Mouse (Mus musculus) midbrain, embryonic 15.5 days (tissue): ENCODE data around the gene Tbce. TPM values are rescaled to one million over a fixed set of nuclear protein-coding genes. Genes with fewer than 3 reads are reported as not detected.
"Not testable (repeated sequence)": the region's sequence is repeated elsewhere in the genome, so short reads cannot be mapped to it uniquely, and the experiment has no call there.

Source experiments
- ATAC-seq: fragments of 200-750 bp; cut with Nextera tagmentation; replicated peaks from 2 replicates; pipeline ENCODE4 v1.8.0; 2017; ENCODE audit warnings: moderate TSS enrichment
- H3K27ac ChIP-seq: fragments of 300-500 bp; sonication (generic); 2 replicates; pipeline ENCODE4 v1.5.1; 2015; ENCODE audit warnings: mild to moderate bottlenecking, inconsistent platforms
- H3K27me3 ChIP-seq: fragments of 300-500 bp; sonication (generic); replicated peaks from 2 replicates; pipeline ENCODE4 v1.6.1; 2015; ENCODE audit warnings: inconsistent platforms
- H3K36me3 ChIP-seq: fragments of 300-500 bp; sonication (generic); replicated peaks from 2 replicates; pipeline ENCODE4 v1.6.1; 2015; ENCODE audit warnings: inconsistent platforms
- H3K4me1 ChIP-seq: fragments of 300-500 bp; sonication (generic); 2 replicates; pipeline ENCODE4 v1.6.1; 2015; ENCODE audit warnings: inconsistent platforms
- H3K4me2 ChIP-seq: fragments of 300-500 bp; sonication (generic); 2 replicates; pipeline ENCODE4 v1.6.1; 2015; ENCODE audit warnings: inconsistent platforms, mild to moderate bottlenecking, moderate library complexity
- H3K4me3 ChIP-seq: fragments of 300-500 bp; sonication (generic); 2 replicates; pipeline ENCODE4 v1.5.1; 2015; ENCODE audit warnings: mild to moderate bottlenecking, inconsistent platforms
- H3K9ac ChIP-seq: fragments of 300-500 bp; sonication (generic); 2 replicates; pipeline ENCODE4 v1.6.1; 2015; ENCODE audit warnings: mild to moderate bottlenecking, inconsistent platforms
- H3K9me3 ChIP-seq: fragments of 300-500 bp; sonication (generic); 2 replicates; pipeline ENCODE4 v1.6.1; 2016; ENCODE audit warnings: inconsistent platforms
- WGBS: fragments of 180-500 bp; shearing (Covaris S2); methylation state at CpG from one replicate; pipeline ENCODE4 v1.1.7; 2015; ENCODE audit warnings: mixed read lengths; 5-methylcytosine and 5-hydroxymethylcytosine counted together
- polyA plus RNA-seq: library from polyadenylated mRNA; unstranded; fragments of >200 nt; fragmentation: Nextera tagmentation; extraction: Ambion mirVana; gene quantifications from 2 replicates; pipeline ENCODE4 v1.2.1, GENCODE M21; 2015

Tbce gene
- polyA plus RNA-seq, 1 experiment from 2014 or later, result 113 TPM

DNA sequence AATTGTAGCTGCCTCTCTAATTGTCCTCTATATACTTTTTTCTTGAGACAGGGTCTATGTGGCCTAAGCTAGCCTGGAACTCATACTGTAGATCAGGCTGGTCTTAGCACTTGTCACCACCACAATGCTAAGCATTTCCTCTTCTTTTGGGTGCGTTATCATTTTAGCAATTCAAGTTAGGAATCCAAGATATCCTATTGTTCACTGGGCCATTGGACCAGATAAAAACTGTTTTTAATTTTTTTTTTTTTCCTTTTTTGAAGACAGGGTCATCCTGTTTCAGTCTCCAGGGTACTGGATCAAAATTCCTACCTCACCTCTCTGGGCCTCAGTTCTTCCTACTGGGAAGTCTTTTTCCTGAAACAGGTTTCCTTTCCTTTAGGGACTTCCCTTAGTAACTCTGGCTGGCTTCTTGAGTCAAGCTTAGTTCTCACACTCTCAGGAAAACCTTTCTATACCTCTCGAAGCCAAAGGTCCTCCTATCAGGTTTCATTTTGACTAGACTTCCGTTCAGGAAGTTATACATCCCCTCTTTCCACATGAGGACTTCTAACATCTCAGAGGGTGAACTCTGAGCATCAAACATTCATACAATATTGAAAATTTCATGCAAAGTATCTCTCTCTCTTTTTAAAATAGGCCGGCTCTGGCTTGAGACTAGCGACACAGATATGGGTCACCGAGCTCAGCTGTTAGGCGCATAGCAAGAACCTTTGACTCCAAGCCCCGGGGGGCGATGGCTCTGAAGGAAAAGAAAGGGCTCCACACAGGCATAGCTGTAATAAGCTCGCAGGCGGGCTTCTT, 23.0 kb upstream of the Tbce start:
- WGBS, result 6% methylated on average over 11 of the region's 11 CpGs

DNA sequence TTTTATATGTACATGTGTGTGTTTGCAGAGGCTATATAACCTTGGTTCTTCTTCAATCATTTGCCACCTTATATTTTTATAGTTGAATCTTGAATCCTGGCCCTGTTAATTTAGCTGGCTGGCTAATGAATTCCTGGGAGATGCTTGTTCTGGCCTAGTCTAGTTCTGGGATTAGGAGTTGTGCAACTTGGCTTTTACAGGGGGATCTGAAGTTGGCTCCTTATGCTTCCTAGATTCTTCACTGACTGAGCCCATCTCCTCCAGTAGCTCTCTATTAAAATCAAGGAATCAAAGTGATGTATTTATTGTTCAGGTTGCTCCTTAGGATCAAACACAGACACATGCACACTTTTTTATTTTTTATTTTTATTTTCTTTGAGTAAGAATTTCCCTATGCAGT, 20.1 kb upstream of the Tbce start:
- ATAC-seq, result no peak

More for the DNA sequence above, 23.0 kb upstream of the Tbce start:
- ATAC-seq, result no peak
- peak overlapping the region; percentile 95 for H3K27ac ChIP-seq
- H3K27me3 ChIP-seq, result no peaks in the 10 kb centered on the region
- H3K4me1 ChIP-seq, result peaks cover 40% of the 10 kb centered on the region
- H3K36me3 ChIP-seq, result 0 out of 2 replicates have a peak, but pooled peaks cover under 1% of the 10 kb centered on the region
- no peaks in the 10 kb centered on the region for H3K9me3 ChIP-seq
- peak overlapping the region; percentile 66 for H3K4me2 ChIP-seq
- peak overlapping the region; percentile 77 for H3K9ac ChIP-seq
- H3K4me3 ChIP-seq, result peak overlapping the region; percentile 100

DNA sequence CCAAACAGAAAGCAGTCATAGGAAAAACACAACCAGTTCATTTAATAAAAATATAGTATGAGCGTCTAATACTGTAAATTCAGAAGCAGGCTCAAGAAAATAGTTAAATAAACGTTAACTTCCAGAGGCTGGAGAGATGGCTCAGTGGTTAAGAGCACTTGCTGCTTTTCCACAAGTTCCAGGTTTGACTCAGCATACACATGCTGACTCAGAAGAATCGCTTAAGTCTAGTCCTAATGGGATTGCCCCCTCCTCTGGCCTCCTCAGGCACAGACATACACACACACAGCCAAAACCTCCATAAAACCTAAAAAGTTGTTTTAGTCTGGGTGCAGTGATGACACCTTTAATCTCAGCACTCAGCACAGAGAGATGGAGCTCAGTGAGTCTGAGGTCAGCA, 17.4 kb upstream of the Tbce start:
- peaks cover 26% of the 10 kb centered on the region for H3K36me3 ChIP-seq
- no peak overlapping the region for H3K9ac ChIP-seq
- no peak overlapping the region for H3K27ac ChIP-seq
- no peaks in the 10 kb centered on the region for H3K27me3 ChIP-seq
- no peaks in the 10 kb centered on the region for H3K9me3 ChIP-seq
- no peak overlapping the region for H3K4me3 ChIP-seq
- H3K4me1 ChIP-seq, result peaks cover 16% of the 10 kb centered on the region
- no peak overlapping the region for H3K4me2 ChIP-seq
- no peak for ATAC-seq
- WGBS, result 96% methylated on average over 3 of the region's 3 CpGs

More for the DNA sequence above, 20.1 kb upstream of the Tbce start:
- H3K27me3 ChIP-seq, result no peaks in the 10 kb centered on the region
- H3K4me3 ChIP-seq, result no peak overlapping the region
- no peak overlapping the region for H3K27ac ChIP-seq
- peaks cover under 1% of the 10 kb centered on the region; the same call in 1 of the 2 replicates for H3K36me3 ChIP-seq
- H3K9me3 ChIP-seq, result no peaks in the 10 kb centered on the region
- H3K9ac ChIP-seq, result no peak overlapping the region
- H3K4me1 ChIP-seq, result peaks cover 23% of the 10 kb centered on the region
- H3K4me2 ChIP-seq, result no peak overlapping the region

- H3K9ac ChIP-seq, result no peak overlapping the region
- H3K4me1 ChIP-seq, result no peaks in the 10 kb centered on the region
- no peak for ATAC-seq
- peaks cover 46% of the 10 kb centered on the region for H3K36me3 ChIP-seq
- H3K9me3 ChIP-seq, result no peaks in the 10 kb centered on the region
- no peak overlapping the region for H3K4me2 ChIP-seq
- H3K27me3 ChIP-seq, result no peaks in the 10 kb centered on the region
- H3K27ac ChIP-seq, result no peak overlapping the region
- 97% methylated on average over 1 of the region's 1 CpGs for WGBS
- no peak overlapping the region for H3K4me3 ChIP-seq
Measured at GRCm38 (mm10) chr13:14049878-14050277, 10.4 kb upstream of the Tbce start.

GRCm38 (mm10) chr13:14044521-14044920, 5.1 kb upstream of the Tbce start:
- Histone ChIP-seq H3K4me1 (peaks cover 7% of the 10 kb centered on the region), H3K4me3 (no peak overlapping the region), H3K9ac (no peak overlapping the region), H3K4me2 (no peak overlapping the region), H3K27me3 (no peaks in the 10 kb centered on the region), H3K36me3 (peaks cover 12% of the 10 kb centered on the region), H3K27ac (no peak overlapping the region), H3K9me3 (no peaks in the 10 kb centered on the region)
- ATAC-seq, result no peak
- WGBS, result 77% methylated on average over 2 of the region's 2 CpGs

GRCm38 (mm10) chr13:14043851-14044250, 4.4 kb upstream of the Tbce start:
- no peak overlapping the region for H3K4me3 ChIP-seq
- no peak overlapping the region for H3K9ac ChIP-seq
- ATAC-seq, result no peak
- H3K4me2 ChIP-seq, result no peak overlapping the region
- peaks cover 7% of the 10 kb centered on the region for H3K36me3 ChIP-seq
- H3K4me1 ChIP-seq, result peaks cover 7% of the 10 kb centered on the region
- H3K27me3 ChIP-seq, result no peaks in the 10 kb centered on the region
- no peaks in the 10 kb centered on the region for H3K9me3 ChIP-seq
- no peak overlapping the region for H3K27ac ChIP-seq

GRCm38 (mm10) chr13:14040186-14040585, 748 bp upstream of the Tbce start:
- Histone ChIP-seq H3K36me3 (0 out of 2 replicates have a peak, but pooled peaks cover 6% of the 10 kb centered on the region), H3K4me2 (peak overlapping the region; percentile 80), H3K27ac (peak overlapping the region; percentile 99; the same call in 1 of the 2 replicates), H3K27me3 (no peaks in the 10 kb centered on the region), H3K4me1 (peaks cover 19% of the 10 kb centered on the region), H3K9me3 (no peaks in the 10 kb centered on the region), H3K4me3 (peak overlapping the region; percentile 89), H3K9ac (peak overlapping the region; percentile 86; the same call in 1 of the 2 replicates)
- ATAC-seq, result no peak
- WGBS, result 60% methylated on average over 5 of the region's 5 CpGs

DNA sequence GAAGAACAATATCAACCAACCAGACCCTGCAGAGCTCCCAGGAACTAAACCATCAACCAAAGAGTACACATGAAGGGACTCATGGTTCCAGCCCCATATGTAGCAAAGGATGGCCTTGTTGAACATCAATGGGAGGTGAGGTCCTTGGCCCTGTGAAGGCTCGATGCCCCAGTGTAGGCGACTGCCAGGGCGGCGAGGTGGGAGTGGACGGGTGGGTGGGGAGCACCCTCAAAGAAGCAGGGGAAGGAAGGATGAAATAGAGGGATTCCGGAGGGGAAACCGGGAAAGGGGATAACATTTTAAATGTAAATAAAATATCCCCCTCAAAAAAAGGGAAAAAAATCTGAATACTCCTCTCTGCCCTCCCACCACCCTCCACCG, 537 bp downstream of the Tbce start:
- WGBS, result 1% methylated on average over 8 of the region's 8 CpGs
- 0 out of 2 replicates have a peak, but pooled peaks cover 6% of the 10 kb centered on the region for H3K36me3 ChIP-seq
- ATAC-seq, result peak; percentile 81
- peaks cover 19% of the 10 kb centered on the region for H3K4me1 ChIP-seq
- H3K9ac ChIP-seq, result peak overlapping the region; percentile 86
- no peaks in the 10 kb centered on the region for H3K9me3 ChIP-seq
- no peaks in the 10 kb centered on the region for H3K27me3 ChIP-seq
- H3K27ac ChIP-seq, result peak overlapping the region; percentile 99
- peak overlapping the region; percentile 89 for H3K4me3 ChIP-seq
- H3K4me2 ChIP-seq, result peak overlapping the region; percentile 80

DNA sequence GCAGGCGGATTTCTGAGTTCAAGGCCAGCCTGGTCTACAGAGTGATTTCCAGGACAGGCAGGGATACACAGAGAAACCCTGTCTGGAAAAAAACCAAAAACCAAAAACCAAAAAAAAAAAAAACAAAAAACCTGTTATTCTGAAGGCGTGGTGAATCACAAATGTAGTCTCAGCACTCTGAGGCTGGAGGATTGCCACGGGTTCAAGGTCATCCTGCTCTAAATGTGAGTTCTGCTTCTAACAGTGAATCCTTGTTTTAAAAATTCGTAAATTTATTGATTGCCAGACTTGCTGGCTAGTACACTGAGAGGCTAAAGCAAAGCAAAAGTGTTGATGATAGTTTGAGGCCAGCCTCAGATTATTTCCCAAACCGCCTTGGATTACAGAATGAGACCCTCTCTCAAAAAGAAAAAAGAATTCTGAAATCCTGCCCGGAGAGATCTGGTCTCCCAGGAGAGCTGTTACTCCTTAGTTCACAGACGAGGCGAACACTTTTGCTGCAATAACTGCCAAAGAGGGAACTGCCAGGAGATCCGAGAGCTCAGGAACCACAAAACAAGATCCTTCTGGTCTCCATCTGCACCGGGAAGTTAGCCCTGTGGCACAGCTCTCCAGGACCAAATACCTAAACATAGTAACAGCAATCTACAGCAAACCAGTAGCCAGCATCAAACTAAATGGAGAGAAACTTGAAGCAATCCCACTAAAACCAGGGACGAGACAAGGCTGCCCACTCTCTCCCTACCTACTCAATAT, 3.4 kb downstream of the Tbce start:
- Histone ChIP-seq H3K36me3 (0 out of 2 replicates have a peak, but pooled peaks cover 6% of the 10 kb centered on the region), H3K4me3 (no peak overlapping the region), H3K27ac (no peak overlapping the region), H3K9me3 (no peaks in the 10 kb centered on the region), H3K9ac (no peak overlapping the region), H3K4me1 (peaks cover 19% of the 10 kb centered on the region), H3K27me3 (no peaks in the 10 kb centered on the region), H3K4me2 (no peak overlapping the region)
- 96% methylated on average over 11 of the region's 11 CpGs for WGBS
- ATAC-seq, result no peak

DNA sequence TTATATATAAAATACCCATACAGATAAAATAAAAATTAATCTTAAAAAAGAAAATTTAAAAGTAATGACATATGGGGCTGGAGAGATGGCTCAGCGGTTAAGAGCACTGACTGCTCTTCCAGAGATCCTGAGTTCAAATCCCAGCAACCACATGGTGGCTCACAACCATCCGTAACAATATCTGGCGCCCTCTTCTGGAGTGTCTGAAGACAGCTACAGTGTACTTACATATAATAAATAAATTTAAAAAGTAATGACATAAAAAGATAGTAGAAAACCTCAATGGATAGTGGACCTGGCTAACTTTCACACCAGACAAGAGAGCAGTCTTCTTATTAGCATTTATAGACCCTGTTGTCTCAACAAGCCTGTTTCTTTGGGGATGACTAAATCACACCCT, 4.1 kb downstream of the Tbce start:
- peaks cover 17% of the 10 kb centered on the region for H3K4me1 ChIP-seq
- H3K27ac ChIP-seq, H3K9me3 ChIP-seq, ATAC-seq, H3K9ac ChIP-seq, H3K4me2 ChIP-seq, H3K27me3 ChIP-seq, H3K36me3 ChIP-seq, H3K4me3 ChIP-seq: not testable (repeated sequence)
- WGBS, result 91% methylated on average over 3 of the region's 3 CpGs

DNA sequence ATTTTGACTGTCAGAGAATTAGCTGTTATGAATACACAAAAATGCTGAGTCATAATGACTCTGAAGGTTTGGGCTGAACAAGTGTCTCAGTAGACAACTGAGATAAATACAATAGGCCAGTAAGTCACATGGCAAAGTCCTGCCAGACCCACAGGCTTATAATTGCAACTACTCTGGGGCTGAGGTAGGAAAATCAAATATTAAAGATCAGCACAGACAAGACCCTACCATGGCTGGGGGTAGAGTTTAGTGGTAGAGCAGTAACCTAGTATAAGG, 5.4 kb downstream of the Tbce start:
- ATAC-seq, result no peak
- Histone ChIP-seq H3K4me1 (peaks cover 12% of the 10 kb centered on the region), H3K9ac (no peak overlapping the region), H3K4me2 (no peak overlapping the region), H3K27ac (no peak overlapping the region), H3K4me3 (no peak overlapping the region), H3K27me3 (no peaks in the 10 kb centered on the region), H3K36me3 (peaks cover 8% of the 10 kb centered on the region; the same call in 1 of the 2 replicates), H3K9me3 (no peaks in the 10 kb centered on the region)

DNA sequence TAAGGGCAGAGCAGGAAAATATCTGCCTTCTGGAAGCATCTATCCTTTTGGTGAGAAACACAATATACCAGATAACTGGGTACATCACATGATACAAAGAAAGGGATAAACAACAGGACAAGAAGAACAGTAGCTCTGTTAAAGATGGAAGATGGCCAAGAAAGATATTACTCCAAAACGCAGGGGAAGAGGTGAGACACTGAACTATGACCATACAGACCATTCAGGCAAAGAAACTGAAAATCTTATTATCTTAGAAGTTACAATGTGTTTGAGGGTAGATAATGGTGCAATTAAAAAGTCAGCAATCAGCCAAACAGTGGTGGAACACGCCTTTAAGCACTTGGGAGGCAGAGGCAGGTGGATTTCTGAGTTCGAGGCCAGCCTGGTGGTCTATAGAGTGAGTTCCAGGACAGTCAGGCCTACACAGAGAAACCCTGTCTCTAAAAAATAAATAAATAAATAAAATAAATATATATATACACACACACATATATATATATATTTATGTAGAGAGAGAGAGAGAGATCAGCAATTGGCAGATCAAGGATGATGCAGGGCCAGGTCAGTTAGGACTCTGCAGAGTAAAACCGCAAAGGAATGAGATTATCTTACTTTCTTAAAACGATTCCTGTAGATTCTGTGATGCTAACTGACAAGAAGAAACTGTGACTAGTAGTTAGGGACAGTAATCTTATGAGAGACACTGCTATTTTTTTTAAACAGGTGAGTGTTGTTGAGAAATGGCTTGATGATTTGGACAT, 5.9 kb downstream of the Tbce start:
- no peak for ATAC-seq
- 93% methylated on average over 5 of the region's 5 CpGs for WGBS
- no peak overlapping the region for H3K27ac ChIP-seq
- no peaks in the 10 kb centered on the region for H3K9me3 ChIP-seq
- no peak overlapping the region for H3K9ac ChIP-seq
- H3K4me3 ChIP-seq, result no peak overlapping the region
- peaks cover 10% of the 10 kb centered on the region for H3K36me3 ChIP-seq
- no peak overlapping the region for H3K4me2 ChIP-seq
- no peaks in the 10 kb centered on the region for H3K27me3 ChIP-seq
- peaks cover 9% of the 10 kb centered on the region for H3K4me1 ChIP-seq
